Mouse (Mus musculus) CH12.LX (cell line): Measurements from ENCODE around the gene Odf3l2. TPM values are rescaled to one million over a fixed set of nuclear protein-coding genes. Genes with fewer than 3 reads are reported as not detected.

ENCODE experiments used
- DNase-seq: peaks from one replicate; pipeline ENCODE4 v3.0.0-alpha.2; 2013; ENCODE audit errors: extremely low read depth
- H3K27ac ChIP-seq: 2 replicates; pipeline ENCODE4 v1.5.1; 2012; ENCODE audit warnings: low read depth, mild to moderate bottlenecking, control low read depth, moderate library complexity; ENCODE audit not compliant: insufficient read depth
- H3K27me3 ChIP-seq: replicated peaks from 2 replicates; pipeline ENCODE3; 2012; ENCODE audit warnings: inconsistent platforms
- H3K36me3 ChIP-seq, 2 experiments: replicated peaks in 1 of 2; 2 replicates each; pipeline versions ENCODE3 to v1.6.1; 2012; ENCODE audit warnings: inconsistent platforms in 1 of 2, low read length in 1 of 2, mild to moderate bottlenecking in 1 of 2, mixed read lengths in 1 of 2, moderate library complexity in 1 of 2; ENCODE audit not compliant: control insufficient read depth in 1 of 2, insufficient read depth in 1 of 2
- H3K4me1 ChIP-seq, 2 experiments: 2 replicates each; pipeline ENCODE4 v1.6.1; 2012; ENCODE audit warnings: inconsistent platforms in 1 of 2, moderate library complexity in 1 of 2; ENCODE audit not compliant: insufficient read depth in 2 of 2, control insufficient read depth in 1 of 2
- H3K4me2 ChIP-seq: 2 replicates; pipeline ENCODE4 v1.6.1; 2012; ENCODE audit warnings: low read depth, mild to moderate bottlenecking, control low read depth; ENCODE audit not compliant: poor library complexity, insufficient read depth, severe bottlenecking
- H3K4me3 ChIP-seq, 3 experiments: fragments of 150-350 bp in 1 of 3; sonication (generic) in 1 of 3; replicated peaks in 1 of 3; 2 replicates each; pipeline versions ENCODE3 to v1.5.1; 2011 to 2012; ENCODE audit warnings: low read depth in 2 of 3, low read length in 2 of 3, mild to moderate bottlenecking in 2 of 3, moderate library complexity in 2 of 3, control low read depth in 1 of 3, improper control_type of control experiment in 1 of 3, inconsistent platforms in 1 of 3, mixed read lengths in 1 of 3; ENCODE audit not compliant: poor library complexity in 1 of 3
- H3K79me2 ChIP-seq: replicated peaks from 2 replicates; pipeline ENCODE4 v1.6.1; 2012; ENCODE audit warnings: mild to moderate bottlenecking, moderate library complexity; ENCODE audit not compliant: control insufficient read depth, poor library complexity, insufficient read depth, severe bottlenecking; ENCODE audit errors: extremely low read depth
- H3K9ac ChIP-seq: 2 replicates; pipeline ENCODE4 v1.6.1; 2012; ENCODE audit warnings: low read depth, mild to moderate bottlenecking, control low read depth, moderate library complexity; ENCODE audit not compliant: insufficient read depth
- H3K9me3 ChIP-seq: replicated peaks from 2 replicates; pipeline ENCODE3; 2012; ENCODE audit warnings: low read length, inconsistent platforms, mixed read lengths
- CHD2 ChIP-seq: IDR thresholded peaks from 2 replicates; pipeline ENCODE4 v1.6.1; 2011; ENCODE audit warnings: low read length, improper control_type of control experiment
- CTCF ChIP-seq, 2 experiments: IDR thresholded peaks in 1 of 2; conservative IDR thresholded peaks in 1 of 2; 2 replicates each; pipeline ENCODE4 v1.5.1; 2011 to 2012; ENCODE audit warnings: low read depth in 2 of 2, low read length in 2 of 2, improper control_type of control experiment in 1 of 2, inconsistent platforms in 1 of 2, mild to moderate bottlenecking in 1 of 2, moderate library complexity in 1 of 2
- EP300 ChIP-seq: IDR thresholded peaks from 2 replicates; pipeline ENCODE4 v1.6.1; 2011; ENCODE audit warnings: low read length, improper control_type of control experiment
- ETS1 ChIP-seq: conservative IDR thresholded peaks from 2 replicates; pipeline ENCODE4 v1.6.1; 2012; ENCODE audit warnings: low read depth, mild to moderate bottlenecking, inconsistent platforms, low read length, improper control_type of control experiment, moderate library complexity
- GABPA ChIP-seq: IDR thresholded peaks from 2 replicates; pipeline ENCODE4 v1.6.1; 2012; ENCODE audit warnings: low read depth, low read length, improper control_type of control experiment, inconsistent platforms; ENCODE audit not compliant: insufficient replicate concordance
- JUN ChIP-seq: IDR thresholded peaks from 2 replicates; pipeline ENCODE4 v1.6.1; 2011; ENCODE audit warnings: low read depth, mild to moderate bottlenecking, low read length, improper control_type of control experiment, moderate library complexity; ENCODE audit not compliant: insufficient read depth
- JUND ChIP-seq: conservative IDR thresholded peaks from 2 replicates; pipeline ENCODE4 v1.6.1; 2011; ENCODE audit warnings: low read depth, low read length, improper control_type of control experiment
- MAFK ChIP-seq: IDR thresholded peaks from 2 replicates; pipeline ENCODE4 v1.6.1; 2011; ENCODE audit warnings: low read length, improper control_type of control experiment; ENCODE audit not compliant: insufficient replicate concordance
- MAX ChIP-seq: IDR thresholded peaks from 2 replicates; pipeline ENCODE4 v1.6.1; 2011; ENCODE audit warnings: low read length, improper control_type of control experiment
- MEF2A ChIP-seq: IDR thresholded peaks from 2 replicates; pipeline ENCODE4 v1.6.1; 2014; ENCODE audit warnings: low read depth, mild to moderate bottlenecking, inconsistent platforms, low read length, improper control_type of control experiment, borderline replicate concordance
- MXI1 ChIP-seq: IDR thresholded peaks from 2 replicates; pipeline ENCODE4 v1.6.1; 2011; ENCODE audit warnings: mild to moderate bottlenecking, low read depth, low read length, improper control_type of control experiment
- MYC ChIP-seq: IDR thresholded peaks from 2 replicates; pipeline ENCODE4 v1.6.1; 2011; ENCODE audit warnings: low read depth, mild to moderate bottlenecking, improper control_type of control experiment, low read length
- NELFE ChIP-seq: IDR thresholded peaks from 2 replicates; pipeline ENCODE4 v1.6.1; 2011; ENCODE audit warnings: low read depth, low read length, improper control_type of control experiment
- NRF1 ChIP-seq: IDR thresholded peaks from 2 replicates; pipeline ENCODE4 v1.6.1; 2014; ENCODE audit warnings: low read depth, mild to moderate bottlenecking, inconsistent platforms, low read length, improper control_type of control experiment, moderate library complexity
- PAX5 ChIP-seq: IDR thresholded peaks from 2 replicates; pipeline ENCODE4 v1.6.1; 2012; ENCODE audit warnings: low read length, inconsistent platforms, mixed read lengths
- POLR2A ChIP-seq: IDR thresholded peaks from 2 replicates; pipeline ENCODE4 v1.6.1; 2011; ENCODE audit warnings: low read depth, mild to moderate bottlenecking, improper control_type of control experiment, low read length
- RAD21 ChIP-seq: IDR thresholded peaks from 2 replicates; pipeline ENCODE4 v1.6.1; 2011; ENCODE audit warnings: low read depth, mild to moderate bottlenecking, low read length, improper control_type of control experiment, moderate library complexity
- RCOR1 ChIP-seq: conservative IDR thresholded peaks from 2 replicates; pipeline ENCODE4 v1.6.1; 2012; ENCODE audit warnings: low read depth, mild to moderate bottlenecking, inconsistent platforms, low read length, improper control_type of control experiment
- SIN3A ChIP-seq: IDR thresholded peaks from 2 replicates; pipeline ENCODE4 v1.6.1; 2012; ENCODE audit warnings: low read length, improper control_type of control experiment, inconsistent platforms
- SMC3 ChIP-seq: IDR thresholded peaks from 2 replicates; pipeline ENCODE4 v1.6.1; 2011; ENCODE audit warnings: low read depth, low read length, improper control_type of control experiment
- TCF12 ChIP-seq: IDR thresholded peaks from 2 replicates; pipeline ENCODE4 v1.6.1; 2014; ENCODE audit warnings: low read depth, mild to moderate bottlenecking, inconsistent platforms, low read length, improper control_type of control experiment
- USF1 ChIP-seq: IDR thresholded peaks from 2 replicates; pipeline ENCODE4 v1.6.1; 2014; ENCODE audit warnings: low read depth, mild to moderate bottlenecking, inconsistent platforms, low read length, improper control_type of control experiment
- ZKSCAN1 ChIP-seq: IDR thresholded peaks from 2 replicates; pipeline ENCODE4 v1.6.1; 2012; ENCODE audit warnings: low read depth, inconsistent platforms, low read length, improper control_type of control experiment, borderline replicate concordance
- ZNF384 ChIP-seq: IDR thresholded peaks from 2 replicates; pipeline ENCODE4 v1.6.1; 2012; ENCODE audit warnings: low read depth, low read length, improper control_type of control experiment, inconsistent platforms
- dilution Hi-C: fragments of 300-500 bp; cut with MboI; formaldehyde crosslinking; loops from 2 replicates; pipeline ENCODE4 v1.14.3; 2020; ENCODE audit warnings: low sequenced_read_pairs; ENCODE audit not compliant: extremely low pct_unique_long_range_greater_than_20kb, extremely low pct_ligation_motif_present
- in situ Hi-C: fragments of 300-500 bp; cut with MboI; formaldehyde crosslinking; loops from 3 replicates; pipeline ENCODE4 v1.14.3; 2019; ENCODE audit warnings: low sequenced_read_pairs, low pct_ligation_motif_present, low pct_unique_long_range_greater_than_20kb, mixed read lengths
- polyA plus RNA-seq: library from polyadenylated mRNA; unstranded; fragments of >175 nt; gene quantifications from 2 replicates; pipeline ENCODE4 v1.2.1, GENCODE M21; 2012; ENCODE audit warnings: low read depth; ENCODE audit not compliant: insufficient read length
- total RNA-seq, 2 experiments: library from RNA; depleted of rRNA; stranded (reverse); fragments of 300-350 nt in 1 of 2; fragments of >200 nt in 1 of 2; gene quantifications; 2 replicates each; pipeline ENCODE4 v1.2.3; 2012 to 2014

Odf3l2 gene
- total and polyA plus RNA-seq, 3 experiments: not detected

DNA sequence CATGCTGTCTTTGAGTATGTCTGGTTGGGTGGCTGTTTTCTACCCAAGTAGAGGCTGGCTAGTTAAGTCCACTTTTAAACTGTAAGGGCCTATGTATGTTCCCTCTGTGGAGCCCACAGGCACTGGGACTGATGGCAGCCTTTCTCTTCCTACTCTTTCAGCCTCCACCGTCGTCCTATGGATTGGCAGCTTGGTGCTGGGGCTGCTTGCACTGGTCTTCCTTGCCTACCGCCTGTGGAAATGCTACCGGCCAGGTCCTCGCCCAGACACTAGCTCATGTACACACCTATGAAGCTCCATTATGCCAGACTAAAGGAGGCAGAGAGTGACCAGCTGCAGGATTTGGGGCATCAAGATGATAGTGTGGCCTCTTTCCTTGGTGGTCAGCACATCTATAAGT is 22.5 kb upstream of the Odf3l2 start:
- H3K4me1 ChIP-seq: peaks cover 32 to 55% of the 10 kb centered on the region in 2 experiments
- H3K36me3 ChIP-seq: peaks cover 2 to 28% of the 10 kb centered on the region in 2 experiments
- dilution Hi-C loops: no loop called here
- peaks cover 11% of the 10 kb centered on the region; the same call in 1 of the 2 replicates for H3K79me2 ChIP-seq
- H3K27ac ChIP-seq: no peak overlapping the region
- no peak overlapping the region for H3K9ac ChIP-seq
- no peaks in the 10 kb centered on the region for H3K27me3 ChIP-seq
- H3K4me3 ChIP-seq: no peak overlapping the region
- no peak overlapping the region for H3K4me2 ChIP-seq
- no peaks in the 10 kb centered on the region for H3K9me3 ChIP-seq
- no peak for DNase-seq
- TF ChIP-seq MXI1 (no peak), JUND (no peak), SIN3A (no peak), ETS1 (no peak), MAX (no peak), MEF2A (no peak), MYC (no peak), SMC3 (no peak), CHD2 (no peak), GABPA (no peak), POLR2A (no peak), TCF12 (no peak), NRF1 (no peak), PAX5 (no peak), RAD21 (no peak), ZKSCAN1 (no peak), JUN (no peak)
- TF ChIP-seq, all 38 proteins: peak for 0
- in situ Hi-C loops: no loop called here

DNA sequence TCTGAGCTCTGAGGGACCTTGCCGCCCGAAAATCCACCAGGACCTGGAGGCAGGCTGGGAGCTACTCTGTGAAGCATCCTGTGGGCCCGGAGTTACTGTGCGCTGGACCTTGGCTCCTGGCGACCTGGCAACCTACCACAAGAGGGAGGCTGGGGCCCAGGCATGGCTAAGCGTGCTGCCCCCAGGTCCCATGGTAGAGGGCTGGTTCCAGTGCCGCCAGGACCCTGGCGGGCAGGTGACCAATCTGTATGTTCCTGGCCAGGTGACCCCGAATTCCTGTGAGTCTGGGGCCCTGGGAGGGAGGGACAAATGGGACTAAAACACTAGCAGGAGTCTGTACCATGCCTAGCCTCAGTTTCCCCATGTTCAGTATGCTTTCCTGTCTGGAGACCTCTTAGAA is 21.0 kb upstream of the Odf3l2 start:
- H3K36me3 ChIP-seq: peaks cover 0 to 25% of the 10 kb centered on the region in 2 experiments
- no peak for DNase-seq
- in situ Hi-C loops (no loop called here), dilution Hi-C loops (no loop called here)
- H3K27ac ChIP-seq: peak overlapping the region; percentile 3
- peaks cover 11% of the 10 kb centered on the region; the same call in 1 of the 2 replicates for H3K79me2 ChIP-seq
- H3K4me1 ChIP-seq: peaks cover 29 to 54% of the 10 kb centered on the region in 2 experiments
- H3K27me3 ChIP-seq: no peaks in the 10 kb centered on the region
- H3K9me3 ChIP-seq: no peaks in the 10 kb centered on the region
- TF ChIP-seq RCOR1: no peak
- TF ChIP-seq TCF12: peak; percentile 23; the same call in 1 of the 2 replicates
- TF ChIP-seq USF1: no peak
- no peak for TF ChIP-seq POLR2A
- TF ChIP-seq CTCF (conservative IDR thresholded peaks at IDR 0.05 in 1 of 2, IDR thresholded peaks at IDR 0.05 in 1 of 2; ENCODE audit: low read depth in 2 of 2, low read length in 2 of 2): peak in 1 of 2 experiments; percentile 16; a peak in 2 of 4 replicates
- TF ChIP-seq SMC3: no peak
- TF ChIP-seq MAFK: no peak
- TF ChIP-seq RAD21: peak; percentile 3; the same call in 1 of the 2 replicates
- no peak for TF ChIP-seq EP300
- TF ChIP-seq ZNF384: no peak
- TF ChIP-seq NELFE: no peak
- peak overlapping the region in 2 of 3 experiments; percentile 9 to 59 for H3K4me3 ChIP-seq
- 0 out of 2 replicates have a peak overlapping the region, but pooled peaks have one; percentile 65 for H3K4me2 ChIP-seq
- no peak overlapping the region; the same call in 1 of the 2 replicates for H3K9ac ChIP-seq
